Mouse (Mus musculus) kidney, embryonic 14.5 days (tissue): Measurements from ENCODE around the gene Scmh1. TPM values are rescaled to one million over a fixed set of nuclear protein-coding genes. Genes with fewer than 3 reads are reported as not detected.
A peak's percentile ranks its signal among the peaks of the same experiment; 100 is the strongest.

Experiments
- ATAC-seq: fragments of 200-750 bp; cut with Nextera tagmentation; 2 replicates; pipeline ENCODE4 v1.8.0; 2017; ENCODE audit warnings: moderate number of reproducible peaks, mild to moderate bottlenecking, moderate TSS enrichment, moderate library complexity; ENCODE audit not compliant: low FRiP score, low TSS enrichment
- H3K27ac ChIP-seq: fragments of 300-500 bp; sonication (generic); 2 replicates; pipeline ENCODE4 v1.5.1; 2014; ENCODE audit warnings: low read depth, mild to moderate bottlenecking, low read length, moderate library complexity, mixed read lengths
- H3K27me3 ChIP-seq: fragments of 300-500 bp; sonication (generic); 2 replicates; pipeline ENCODE4 v1.6.1; 2014; ENCODE audit warnings: mild to moderate bottlenecking, low read length; ENCODE audit not compliant: control insufficient read depth, insufficient read depth
- H3K36me3 ChIP-seq: fragments of 300-500 bp; sonication (generic); 2 replicates; pipeline ENCODE4 v1.6.1; 2014; ENCODE audit warnings: low read length, mixed read lengths; ENCODE audit not compliant: control insufficient read depth, insufficient read depth
- H3K4me1 ChIP-seq: fragments of 300-500 bp; sonication (generic); 2 replicates; pipeline ENCODE4 v1.6.1; 2014; ENCODE audit warnings: low read length, mixed read lengths; ENCODE audit not compliant: control insufficient read depth, insufficient read depth
- H3K4me2 ChIP-seq: fragments of 300-500 bp; sonication (generic); replicated peaks from 2 replicates; pipeline ENCODE4 v1.6.1; 2014; ENCODE audit warnings: low read depth, mild to moderate bottlenecking, low read length
- H3K4me3 ChIP-seq: fragments of 300-500 bp; sonication (generic); 2 replicates; pipeline ENCODE4 v1.5.1; 2014; ENCODE audit warnings: mild to moderate bottlenecking, low read length
- H3K9ac ChIP-seq: fragments of 300-500 bp; sonication (generic); 2 replicates; pipeline ENCODE4 v1.6.1; 2014; ENCODE audit warnings: low read depth, mild to moderate bottlenecking, low read length, moderate library complexity
- H3K9me3 ChIP-seq: fragments of 300-500 bp; sonication (generic); 2 replicates; pipeline ENCODE4 v1.6.1; 2016; ENCODE audit warnings: low read length; ENCODE audit not compliant: control insufficient read depth
- WGBS: fragments of 180-500 bp; shearing (Covaris S2); extraction: QIAGEN DNeasy Blood & Tissue Kit; methylation state at CpG from one replicate; pipeline ENCODE4 v1.1.7; 2014; 5-methylcytosine and 5-hydroxymethylcytosine counted together
- polyA plus RNA-seq: library from polyadenylated mRNA; unstranded; fragments of >200 nt; fragmentation: Nextera tagmentation; extraction: Ambion mirVana; gene quantifications from 2 replicates; pipeline ENCODE4 v1.2.1, GENCODE M21; 2014

The Scmh1 gene
- polyA plus RNA-seq, 1 experiment from 2014 or later = 50.0 TPM

GRCm38 (mm10) chr4:120544896-120545295 lies 139.8 kb downstream of the Scmh1 start:
- H3K4me1 ChIP-seq = no peaks in the 10 kb centered on the region
- H3K27ac ChIP-seq = no peak overlapping the region
- H3K27me3 ChIP-seq = no peaks in the 10 kb centered on the region
- H3K4me3 ChIP-seq = no peak overlapping the region
- H3K4me2 ChIP-seq = no peak overlapping the region
- no peak overlapping the region for H3K9ac ChIP-seq
- no peak for ATAC-seq
- WGBS = 97% methylated on average over 1 of the region's 1 CpGs
- no peaks in the 10 kb centered on the region for H3K9me3 ChIP-seq
- H3K36me3 ChIP-seq = peaks cover 97% of the 10 kb centered on the region

- no peak for ATAC-seq
- 91% methylated on average over 6 of the region's 6 CpGs for WGBS
- Histone ChIP-seq H3K4me1 (no peaks in the 10 kb centered on the region), H3K27me3 (no peaks in the 10 kb centered on the region), H3K27ac (no peak overlapping the region), H3K9me3 (no peaks in the 10 kb centered on the region), H3K36me3 (peaks cover 84% of the 10 kb centered on the region), H3K4me3 (no peak overlapping the region), H3K9ac (no peak overlapping the region), H3K4me2 (no peak overlapping the region)
These were observed 151.5 kb downstream of the Scmh1 start for GRCm38 (mm10) chr4:120556592-120556991.

GRCm38 (mm10) chr4:120565726-120566125 lies 160.6 kb downstream of the Scmh1 start:
- Histone ChIP-seq H3K27ac (no peak overlapping the region), H3K4me3 (no peak overlapping the region), H3K36me3 (peaks cover 48% of the 10 kb centered on the region), H3K4me1 (peaks cover 17% of the 10 kb centered on the region; the same call in 1 of the 2 replicates), H3K27me3 (no peaks in the 10 kb centered on the region), H3K4me2 (no peak overlapping the region), H3K9me3 (no peaks in the 10 kb centered on the region), H3K9ac (no peak overlapping the region)
- WGBS = 84% methylated on average over 2 of the region's 2 CpGs
- ATAC-seq = no peak

- ATAC-seq = no peak
- peaks cover 23% of the 10 kb centered on the region; the same call in 1 of the 2 replicates for H3K4me1 ChIP-seq
- no peak overlapping the region; the same call in 1 of the 2 replicates for H3K27ac ChIP-seq
- peak overlapping the region; percentile 70 for H3K4me2 ChIP-seq
- no peaks in the 10 kb centered on the region for H3K9me3 ChIP-seq
- H3K36me3 ChIP-seq = peaks cover 31% of the 10 kb centered on the region
- peak overlapping the region; percentile 25; the same call in 1 of the 2 replicates for H3K9ac ChIP-seq
- no peaks in the 10 kb centered on the region for H3K27me3 ChIP-seq
- peak overlapping the region; percentile 2; the same call in 1 of the 2 replicates for H3K4me3 ChIP-seq
- WGBS = 24% methylated on average over 5 of the region's 5 CpGs
These were observed 162.9 kb downstream of the Scmh1 start for GRCm38 (mm10) chr4:120568005-120568404.

GRCm38 (mm10) chr4:120569025-120569424 lies 163.9 kb downstream of the Scmh1 start:
- Histone ChIP-seq H3K9ac (peak overlapping the region; percentile 95), H3K27me3 (no peaks in the 10 kb centered on the region), H3K36me3 (peaks cover 20% of the 10 kb centered on the region), H3K4me2 (peak overlapping the region; percentile 70), H3K27ac (peak overlapping the region; percentile 90; the same call in 1 of the 2 replicates), H3K4me1 (peaks cover 23% of the 10 kb centered on the region; the same call in 1 of the 2 replicates), H3K4me3 (peak overlapping the region; percentile 79), H3K9me3 (no peaks in the 10 kb centered on the region)
- no peak for ATAC-seq
- 4% methylated on average over 4 of the region's 4 CpGs for WGBS

- Histone ChIP-seq H3K9ac (peak within 1 kb of the TSS; percentile 95), H3K36me3 (peaks cover 13% of the 10 kb centered on the region), H3K4me1 (peaks cover 23% of the 10 kb centered on the region; the same call in 1 of the 2 replicates), H3K27me3 (no peaks in the 10 kb centered on the region), H3K4me3 (peak within 1 kb of the TSS; percentile 79), H3K27ac (peak within 1 kb of the TSS; percentile 90), H3K4me2 (peak within 1 kb of the TSS; percentile 70), H3K9me3 (no peaks in the 10 kb centered on the region)
- ATAC-seq = peak; percentile 97
- under 1% methylated on average over 83 of the region's 97 CpGs for WGBS
These were observed 164.7 kb downstream of the Scmh1 start, which contains the start of gene Ctps for GRCm38 (mm10) chr4:120569486-120570437. TSS of gene Ctps (minus strand) at chr4:120570276.

- no peaks in the 10 kb centered on the region for H3K9me3 ChIP-seq
- H3K4me2 ChIP-seq = peak overlapping the region; percentile 70
- WGBS = under 1% methylated on average over 27 of the region's 27 CpGs
- peak overlapping the region; percentile 95 for H3K9ac ChIP-seq
- H3K27ac ChIP-seq = peak overlapping the region; percentile 90
- peaks cover 23% of the 10 kb centered on the region; the same call in 1 of the 2 replicates for H3K4me1 ChIP-seq
- H3K27me3 ChIP-seq = no peaks in the 10 kb centered on the region
- H3K36me3 ChIP-seq = peaks cover 7% of the 10 kb centered on the region; the same call in 1 of the 2 replicates
- no peak; the same call in 1 of the 2 replicates for ATAC-seq
- peak overlapping the region; percentile 79 for H3K4me3 ChIP-seq
These were observed 165.5 kb downstream of the Scmh1 start for GRCm38 (mm10) chr4:120570438-120571069.

- no peaks in the 10 kb centered on the region for H3K9me3 ChIP-seq
- H3K27me3 ChIP-seq = no peaks in the 10 kb centered on the region
- H3K4me2 ChIP-seq = peak overlapping the region; percentile 70
- H3K27ac ChIP-seq = no peak overlapping the region; the same call in 1 of the 2 replicates
- peaks cover 23% of the 10 kb centered on the region; the same call in 1 of the 2 replicates for H3K4me1 ChIP-seq
- H3K9ac ChIP-seq = peak overlapping the region; percentile 95; the same call in 1 of the 2 replicates
- 64% methylated on average over 3 of the region's 3 CpGs for WGBS
- H3K36me3 ChIP-seq = peaks cover 5% of the 10 kb centered on the region; the same call in 1 of the 2 replicates
- H3K4me3 ChIP-seq = no peak overlapping the region
- ATAC-seq = no peak
These were observed 166.0 kb downstream of the Scmh1 start for GRCm38 (mm10) chr4:120571070-120571464.
